Mouse (Mus musculus): ENCODE measurements around the gene Mrps35.

DNA sequence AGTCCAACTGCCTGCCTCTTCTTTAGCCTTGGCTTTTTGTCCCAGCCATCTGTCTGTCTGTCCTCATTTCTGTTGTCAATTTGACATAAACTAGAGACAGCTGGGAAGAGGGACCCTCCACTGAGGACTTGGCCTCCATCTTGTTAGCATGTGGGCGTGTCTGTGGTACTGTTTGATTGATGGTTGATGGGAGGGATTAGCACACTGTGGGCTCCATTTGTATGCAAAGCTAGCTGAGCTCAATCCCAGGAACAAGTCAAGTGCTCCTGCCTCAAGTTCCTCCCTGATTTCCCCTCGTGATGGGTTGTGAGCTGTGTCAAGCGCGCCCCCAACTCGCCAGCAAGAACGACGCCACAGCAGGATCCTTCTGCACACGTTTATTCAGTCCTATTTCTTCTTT is 34.3 kb downstream of the Mrps35 start:
- TF ChIP-seq CTCF (IDR thresholded peaks at IDR 0.05; ENCODE audit: control insufficient read depth, insufficient read depth, insufficient replicate concordance, low read depth, low read length) (no peak), POLR2A (IDR thresholded peaks at IDR 0.05; ENCODE audit: control insufficient read depth, low read depth, low read length) (no peak)
